Mouse (Mus musculus) brain, embryonic 14.5 days (tissue): ENCODE data around the gene Mip.

Experiments used
- CTCF ChIP-seq: fragments of 200-500 bp; IDR thresholded peaks from 2 replicates; pipeline ENCODE4 v1.5.1; 2012; ENCODE audit warnings: inconsistent platforms, mild to moderate bottlenecking, moderate library complexity, borderline replicate concordance; ENCODE audit not compliant: insufficient read depth, insufficient read length; ENCODE audit errors: extremely low read depth
- POLR2A ChIP-seq: fragments of 200-500 bp; IDR thresholded peaks from 2 replicates; pipeline ENCODE4 v1.6.1; 2012; ENCODE audit warnings: mild to moderate bottlenecking, inconsistent platforms, borderline replicate concordance; ENCODE audit not compliant: poor library complexity, insufficient read depth, insufficient read length, severe bottlenecking; ENCODE audit errors: extremely low read depth

DNA sequence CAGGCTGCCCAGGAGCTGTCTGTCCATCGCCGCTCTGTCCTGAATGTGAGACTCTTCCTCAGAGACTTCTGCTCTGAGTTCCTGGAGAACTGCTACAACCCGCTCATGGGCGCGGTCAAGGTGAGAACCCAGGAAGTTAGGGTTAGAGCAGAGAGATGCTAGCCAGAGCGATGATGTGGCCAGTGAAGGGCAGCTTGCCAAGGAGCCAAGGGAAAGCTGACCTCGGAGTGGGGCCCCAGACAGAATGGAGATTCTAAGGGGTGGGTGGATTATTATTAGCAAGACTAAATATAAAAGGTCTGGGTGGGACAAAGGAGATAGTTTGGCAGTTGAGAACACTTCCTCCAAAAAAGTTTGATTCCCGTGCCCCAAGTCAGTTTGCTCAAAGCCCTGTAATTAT lies 17.6 kb downstream of the Mip start:
- TF ChIP-seq CTCF = no peak
- no peak for TF ChIP-seq POLR2A
